Mouse (Mus musculus) ES-Bruce4 (cell line): ENCODE measurements around the gene Ube3c.

Experiments
- CTCF ChIP-seq: IDR thresholded peaks from one replicate; pipeline ENCODE4 v1.8.1; 2011; ENCODE audit warnings: low read depth, low read length
- EP300 ChIP-seq: IDR thresholded peaks from 2 replicates; pipeline ENCODE4 v1.6.1; 2011; ENCODE audit warnings: low read depth, low read length; ENCODE audit not compliant: insufficient read depth
- POLR2A ChIP-seq: IDR thresholded peaks from one replicate; pipeline ENCODE4 v1.8.1; 2011; ENCODE audit warnings: low read length; ENCODE audit not compliant: insufficient read depth

DNA sequence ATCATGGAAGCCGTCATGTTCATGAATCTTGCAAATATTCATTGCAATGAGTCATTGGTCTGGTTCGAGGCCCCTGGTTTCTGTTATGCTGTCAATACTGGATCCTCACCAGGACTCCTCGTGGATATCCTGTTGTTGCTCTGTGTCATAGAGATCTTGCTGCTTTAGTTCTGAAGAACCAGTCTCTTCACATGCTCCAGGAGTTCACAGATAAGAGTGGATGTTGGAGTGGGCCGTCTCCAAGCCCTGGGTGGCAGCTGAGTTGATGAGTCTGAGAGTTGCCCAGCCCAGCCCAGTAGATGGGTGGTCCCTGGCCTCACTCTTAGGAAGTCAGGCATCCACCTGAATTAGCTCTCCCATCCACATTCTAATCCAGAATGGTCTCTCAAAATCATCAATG lies 116.0 kb downstream of the Ube3c start:
- no peak for TF ChIP-seq EP300
- TF ChIP-seq POLR2A = no peak
- TF ChIP-seq CTCF = no peak
